Mouse (Mus musculus): Measurements from ENCODE around the gene Ubc.

DNA sequence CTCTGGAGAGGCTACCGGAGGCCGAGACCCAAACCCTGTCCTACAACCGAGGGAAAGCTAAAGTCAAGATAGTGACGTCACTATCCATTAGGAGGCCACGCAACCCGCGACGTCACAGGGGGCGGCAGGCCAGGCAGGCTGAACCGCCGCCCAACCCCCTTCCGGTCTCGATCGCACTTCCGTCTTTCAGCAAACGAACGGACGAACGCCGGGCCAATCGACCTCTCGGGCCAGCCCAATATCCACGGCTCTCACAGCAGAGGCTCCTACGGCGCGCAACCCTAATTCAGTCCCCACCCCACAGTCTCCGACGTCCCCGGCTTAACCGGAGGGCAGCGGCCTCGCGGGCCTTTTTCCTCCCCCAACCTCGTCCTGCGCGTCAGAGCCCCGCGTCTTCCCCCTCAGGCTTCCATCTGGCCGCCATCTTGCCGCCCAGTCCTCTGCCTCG, 847 bp downstream of the Ubc start, which contains the start of gene Gm10382:
- no peak for TF ChIP-seq POLR2A (IDR thresholded peaks at IDR 0.05; ENCODE audit: control insufficient read depth, extremely low read depth, insufficient read depth, low read length, poor library complexity)
- no peak for TF ChIP-seq CTCF (IDR thresholded peaks at IDR 0.05; ENCODE audit: borderline replicate concordance, control insufficient read depth, extremely low read depth, insufficient read depth, low read length, poor library complexity)
